Mouse (Mus musculus) c-Kit-positive CD71-positive TER-119-positive erythroid progenitor cells, embryonic 14.5 days (primary cell): ENCODE results near the gene Mtmr4.

Source experiments
- DNase-seq: peaks from one replicate; pipeline ENCODE4 v3.0.0-alpha.2; 2013; ENCODE audit warnings: low spot score

Mtmr4 gene

DNA sequence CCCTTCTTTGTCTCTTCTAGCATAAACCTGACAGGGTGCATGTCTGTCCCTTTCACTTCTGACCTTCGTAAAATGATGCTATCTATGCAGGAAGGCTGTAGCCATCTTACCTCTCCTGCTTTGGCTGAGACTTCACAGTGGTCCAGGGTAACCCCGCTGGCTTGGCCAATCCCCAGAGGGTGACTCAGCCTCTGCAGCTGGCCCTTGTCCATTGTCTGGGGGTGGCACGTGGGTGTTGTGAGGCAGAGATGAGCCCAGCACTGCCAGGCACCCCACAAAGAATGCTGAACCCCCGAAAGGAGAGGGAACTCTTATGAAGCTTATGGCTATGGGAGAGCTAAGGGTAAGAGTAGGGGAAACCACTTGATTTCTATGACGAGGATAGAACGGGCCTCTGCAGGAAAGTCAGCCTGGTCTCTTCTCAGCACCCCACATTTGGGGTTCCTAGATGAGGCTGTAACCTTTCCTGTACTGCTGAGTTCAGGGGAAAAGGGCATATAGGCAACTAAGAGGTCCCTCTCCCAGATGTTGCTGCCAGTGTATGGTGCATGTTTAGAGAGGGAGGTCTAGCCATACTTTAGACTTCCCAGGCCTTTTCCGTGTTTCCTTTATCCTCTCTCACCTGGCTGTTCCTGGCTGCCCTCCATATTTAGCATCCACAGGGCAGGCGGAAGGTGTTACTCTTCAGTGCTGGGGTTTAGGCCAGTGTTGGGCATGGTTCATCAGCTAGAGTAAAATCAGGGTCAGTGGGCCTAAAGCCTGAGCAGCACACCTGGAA is 9.8 kb upstream of the Mtmr4 start:
- DNase-seq, result no peak

DNA sequence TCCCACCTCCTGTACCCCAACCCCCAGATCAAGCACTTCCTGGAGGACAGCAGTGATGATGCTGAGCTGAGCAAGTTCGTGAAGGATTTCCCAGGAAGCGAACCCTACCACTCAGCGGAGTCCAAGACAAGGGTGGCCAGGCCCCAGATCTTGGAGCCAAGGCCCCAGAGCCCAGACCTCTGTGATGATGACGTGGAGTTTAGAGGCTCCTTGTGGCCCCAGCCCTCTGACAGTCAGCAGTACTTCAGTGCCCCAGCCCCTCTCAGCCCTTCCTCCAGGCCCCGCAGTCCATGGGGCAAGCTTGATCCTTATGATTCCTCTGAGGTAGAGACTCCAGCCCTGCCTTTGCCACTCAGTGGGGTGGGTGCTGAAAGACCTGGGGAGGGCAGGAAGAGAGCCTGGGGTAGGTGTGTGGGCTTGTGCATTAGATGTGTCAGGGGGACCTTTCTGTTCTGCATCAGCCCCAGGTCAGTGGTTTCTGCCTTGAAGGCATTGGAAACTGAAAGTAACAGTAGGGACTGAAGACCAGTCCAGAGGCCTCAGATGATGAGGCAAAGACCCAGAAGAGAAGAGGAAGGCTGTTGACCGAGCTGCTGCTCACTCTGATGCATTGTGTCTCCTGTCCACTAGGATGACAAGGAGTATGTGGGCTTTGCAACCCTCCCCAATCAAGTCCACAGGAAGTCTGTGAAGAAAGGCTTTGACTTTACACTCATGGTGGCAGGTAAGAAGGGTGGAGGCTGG is 8.5 kb upstream of the Mtmr4 start:
- no peak for DNase-seq

DNA sequence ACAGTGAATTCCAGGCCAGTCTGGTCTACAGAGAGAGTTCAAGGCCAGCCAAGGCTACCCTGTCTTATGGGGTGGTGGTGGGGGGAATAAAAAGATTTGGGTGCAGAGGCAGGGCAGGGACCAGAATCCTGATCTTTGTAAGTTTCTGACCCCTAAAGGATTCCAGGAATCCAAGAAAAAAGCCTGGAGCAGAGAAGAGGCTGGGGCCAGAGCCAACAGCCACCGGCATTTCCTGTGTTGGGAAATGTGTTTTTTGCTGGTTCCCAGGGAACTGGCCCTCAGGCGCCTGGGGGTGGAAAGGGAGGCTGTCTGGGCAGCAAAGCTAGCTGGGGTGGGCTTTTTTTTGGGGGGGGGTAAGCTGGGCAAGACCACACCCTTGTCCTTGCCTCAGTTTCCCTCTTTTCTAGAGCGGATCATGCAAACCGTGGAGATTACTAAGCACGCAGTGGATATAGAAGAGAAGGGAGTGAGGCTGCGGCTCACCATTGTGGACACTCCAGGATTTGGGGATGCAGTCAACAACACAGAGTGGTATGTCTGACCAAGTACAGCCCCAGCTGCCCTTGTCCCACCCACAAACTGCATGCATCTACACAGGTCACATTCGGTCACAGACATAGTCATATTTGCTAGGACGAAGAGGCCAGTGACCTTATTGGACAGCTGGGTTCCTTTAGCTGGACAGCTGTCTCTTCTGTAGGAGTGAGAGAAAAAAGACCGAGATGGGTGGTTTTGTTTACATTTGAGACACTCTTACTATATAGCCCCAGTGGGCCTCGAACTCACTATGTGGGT is 7.1 kb upstream of the Mtmr4 start:
- no peak for DNase-seq

DNA sequence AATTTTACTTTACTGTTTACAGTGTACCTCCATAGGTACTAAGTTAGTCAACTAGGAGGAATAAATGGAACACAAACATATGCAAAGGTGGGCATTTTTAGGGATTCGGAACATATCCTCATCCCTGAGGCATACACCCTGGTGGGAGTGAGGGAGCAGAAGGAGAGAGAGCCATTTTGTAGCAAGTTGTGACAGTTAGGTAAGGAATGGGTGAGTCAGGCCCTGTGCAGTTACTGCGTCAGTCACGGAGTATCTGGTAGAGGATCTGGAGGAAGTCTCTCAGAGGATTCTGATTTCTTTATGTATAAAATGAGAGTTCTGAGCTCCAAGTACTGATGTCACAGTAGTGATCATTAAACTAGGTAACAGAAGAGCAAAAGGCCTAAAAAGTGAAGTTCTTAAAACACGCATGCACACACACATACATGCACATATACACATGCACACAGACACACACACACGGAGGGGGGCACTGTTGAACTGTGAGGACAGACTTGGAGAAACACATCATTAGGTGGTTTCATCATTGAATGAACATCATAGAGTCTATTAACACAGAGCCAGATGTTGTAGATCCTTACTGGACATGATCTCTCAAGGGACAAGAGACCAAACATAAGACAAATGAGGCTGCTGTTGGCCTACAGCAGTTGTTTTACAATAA is 4.6 kb upstream of the Mtmr4 start:
- no peak for DNase-seq

DNA sequence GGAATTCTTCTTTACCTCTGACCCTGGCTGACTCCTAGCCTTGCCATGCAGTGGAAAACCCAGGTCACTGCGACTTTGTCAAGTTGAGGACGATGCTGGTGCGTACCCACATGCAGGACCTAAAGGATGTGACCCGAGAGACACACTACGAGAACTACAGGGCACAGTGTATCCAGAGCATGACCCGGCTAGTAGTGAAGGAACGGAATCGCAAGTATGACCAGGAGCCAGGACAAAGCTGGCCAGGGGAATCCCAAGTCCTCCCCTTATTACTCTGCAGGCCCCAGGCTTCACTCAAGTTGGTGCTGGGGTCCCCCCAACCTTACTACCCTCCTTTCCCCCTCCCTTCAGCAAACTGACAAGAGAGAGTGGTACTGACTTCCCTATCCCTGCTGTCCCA is 2.4 kb upstream of the Mtmr4 start:
- DNase-seq, result no peak

DNA sequence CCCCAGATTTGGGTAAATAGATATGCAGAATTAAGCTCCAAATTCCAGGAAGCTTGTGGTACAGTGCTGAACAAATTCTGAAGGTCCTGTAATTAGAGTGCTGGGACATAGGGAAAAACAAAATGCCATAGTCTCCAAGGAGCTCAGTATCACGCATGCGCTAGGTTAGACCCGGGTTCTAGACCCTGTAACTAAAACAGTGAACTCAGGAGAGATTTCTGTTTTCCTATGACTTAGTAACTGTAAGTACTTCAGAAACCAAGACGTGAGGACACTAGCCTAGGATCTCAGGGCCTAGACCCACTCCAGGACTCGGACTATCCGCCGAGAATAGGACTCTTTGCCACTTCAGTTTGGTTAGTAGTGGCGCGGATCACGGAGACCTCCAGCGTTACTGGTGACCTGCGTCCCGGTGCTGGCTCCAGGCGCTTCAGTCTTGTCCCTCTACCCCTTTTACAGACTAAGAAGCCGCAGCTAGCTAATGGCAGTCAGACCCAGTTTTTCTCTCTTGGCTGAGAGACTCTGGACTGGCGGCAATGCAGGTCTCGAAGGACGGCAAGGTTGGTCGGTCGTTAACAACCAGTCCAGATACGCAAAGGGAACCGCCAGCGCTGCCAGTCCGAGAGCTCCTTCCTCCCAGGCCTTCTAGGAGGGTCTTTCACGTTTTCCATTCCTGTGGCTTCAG is 979 bp upstream of the Mtmr4 start:
- peak; percentile 34 for DNase-seq

DNA sequence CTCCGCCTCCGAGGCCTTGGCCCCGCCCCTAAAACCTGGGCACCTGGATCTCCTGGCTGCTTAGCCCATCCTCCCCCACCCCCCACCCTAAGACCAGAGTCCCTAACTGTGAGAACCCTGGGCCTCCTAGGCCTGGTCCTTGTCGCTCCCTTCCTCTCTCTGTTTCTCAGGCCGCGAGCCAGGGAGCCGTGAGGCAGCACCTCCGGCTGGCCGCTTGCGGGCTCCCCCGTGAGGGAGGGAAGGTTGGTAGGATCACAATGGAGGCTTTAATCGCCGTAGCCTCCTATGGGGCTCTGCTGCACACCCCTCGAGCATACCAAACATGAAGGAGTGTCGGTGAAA is 363 bp downstream of the Mtmr4 start:
- DNase-seq, result no peak

DNA sequence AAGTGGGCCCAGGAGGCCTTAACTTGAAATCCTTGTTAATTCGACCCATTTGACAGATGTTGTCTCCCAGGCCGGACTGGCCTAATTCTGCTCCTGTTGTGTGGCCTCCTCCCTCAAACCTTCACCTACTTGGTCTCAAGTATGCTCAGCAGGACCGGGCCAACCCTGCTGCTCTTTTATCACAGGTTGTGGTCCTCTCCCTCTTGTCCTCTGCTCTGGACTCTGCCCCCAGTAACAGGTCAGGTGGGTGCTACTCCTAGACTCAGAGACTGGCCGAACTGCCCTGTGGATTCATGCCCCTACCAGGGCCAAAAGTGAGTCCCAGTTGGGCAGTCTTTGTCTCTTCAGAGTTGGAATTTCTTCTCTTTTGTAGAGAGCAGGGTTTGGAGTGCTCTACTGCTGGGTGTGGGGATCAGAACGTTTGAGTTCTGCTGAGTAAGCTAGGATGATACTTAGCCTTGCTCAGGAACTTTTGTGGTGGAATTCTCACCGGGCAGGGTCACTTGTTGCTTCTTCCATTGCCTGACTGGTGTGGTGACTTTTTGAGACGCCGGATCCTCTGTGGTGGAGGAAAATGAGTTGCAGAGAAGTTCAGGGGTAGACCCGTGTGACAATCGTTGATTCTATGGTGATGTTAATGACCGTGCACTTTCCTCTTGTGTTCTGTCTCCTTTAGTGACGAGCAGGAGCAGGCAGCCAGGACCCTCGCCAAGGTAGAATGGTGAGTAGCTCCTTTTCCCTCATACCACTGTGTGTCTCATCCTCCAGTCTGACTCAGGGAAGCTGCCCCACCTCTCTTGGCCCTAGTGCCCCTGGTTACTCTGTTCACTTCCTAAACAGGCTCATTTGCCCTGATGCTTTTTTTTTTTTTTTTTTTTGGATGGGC is 994 bp downstream of the Mtmr4 start:
- no peak for DNase-seq

DNA sequence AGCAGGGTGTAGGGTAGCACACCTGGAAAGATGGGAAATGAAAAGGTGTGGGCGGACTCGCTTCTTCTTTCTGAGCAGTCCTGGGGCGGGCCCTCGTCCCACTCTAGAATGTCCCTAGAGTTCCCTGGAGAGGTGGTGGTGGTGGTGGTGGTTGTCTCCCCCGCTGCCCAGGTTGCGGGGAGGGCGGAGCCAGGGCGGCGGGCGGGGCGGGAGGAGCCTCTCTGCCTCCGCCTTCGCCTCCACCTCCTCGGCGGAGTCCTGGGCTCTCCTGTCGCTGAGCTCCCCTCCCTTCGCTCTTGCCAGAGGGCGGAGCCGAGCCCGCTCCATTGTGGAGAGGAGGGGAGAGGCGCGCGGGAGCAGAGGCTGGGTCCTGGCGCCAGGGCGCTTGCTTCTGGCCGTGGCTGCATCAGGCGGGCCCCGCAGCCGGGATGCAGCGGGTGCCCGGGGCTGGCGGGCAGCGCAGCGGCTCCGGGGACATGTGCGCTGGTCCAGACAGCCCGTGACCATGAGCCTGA is 3.4 kb downstream of the Mtmr4 start:
- DNase-seq, result peak; percentile 84

DNA sequence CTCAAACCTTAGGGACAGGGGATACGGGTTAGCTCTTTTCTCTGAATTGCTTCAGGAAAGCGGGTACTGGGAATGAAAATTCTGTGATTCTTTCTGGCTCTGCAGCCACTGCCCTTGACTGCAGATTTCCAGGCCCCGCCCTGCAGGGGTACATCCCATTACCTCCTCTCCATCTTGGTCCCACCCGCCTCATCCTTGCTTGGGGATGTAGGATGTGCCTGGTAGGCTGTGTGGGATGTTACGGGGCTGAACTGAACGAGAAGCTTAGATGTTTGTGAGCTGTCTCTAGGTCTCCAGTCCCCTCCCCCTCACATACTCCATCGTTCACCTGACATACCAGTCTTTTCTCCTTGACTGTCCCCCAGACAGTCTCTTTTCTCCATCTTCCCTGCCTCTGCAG is 4.0 kb downstream of the Mtmr4 start:
- DNase-seq, result no peak

DNA sequence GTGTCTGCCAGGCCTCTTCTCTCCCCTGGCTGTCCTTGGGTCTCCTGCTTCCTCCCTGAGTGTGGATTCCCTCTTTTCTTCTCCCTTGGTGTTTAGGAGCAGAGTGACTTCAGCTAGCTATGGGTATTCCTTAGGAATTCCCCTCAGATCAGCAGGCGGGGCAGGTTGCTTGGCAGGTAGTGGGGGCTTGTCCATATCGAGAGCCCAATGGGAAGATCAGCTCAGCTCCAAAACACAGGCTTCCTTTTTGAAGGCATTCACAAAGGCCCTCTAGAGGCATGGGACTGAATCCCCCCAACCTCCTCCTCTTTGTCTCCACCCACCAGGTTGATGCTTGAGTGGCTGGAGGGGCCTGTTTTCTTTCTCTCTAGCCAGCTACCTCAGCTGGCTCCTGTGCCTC is 4.5 kb downstream of the Mtmr4 start:
- DNase-seq, result no peak

DNA sequence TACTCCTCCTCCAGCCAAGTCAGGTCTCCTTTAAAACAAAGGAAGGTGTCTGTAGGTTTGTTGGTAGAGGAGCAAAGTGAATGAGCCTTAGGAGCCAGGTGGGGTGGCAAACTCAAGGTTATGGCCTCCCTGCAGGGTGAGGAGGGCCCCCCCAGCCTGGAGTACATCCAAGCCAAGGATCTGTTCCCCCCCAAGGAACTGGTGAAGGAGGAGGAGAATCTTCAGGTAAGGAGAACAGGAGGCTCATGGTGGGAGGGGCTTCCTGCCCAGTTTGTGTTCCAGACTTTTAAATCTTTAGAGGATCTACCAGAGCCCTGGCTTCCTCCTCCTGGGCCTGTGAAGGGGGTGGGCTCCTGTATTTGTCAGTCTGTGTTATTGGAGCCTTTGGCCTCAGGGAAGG is 5.1 kb downstream of the Mtmr4 start:
- no peak for DNase-seq

DNA sequence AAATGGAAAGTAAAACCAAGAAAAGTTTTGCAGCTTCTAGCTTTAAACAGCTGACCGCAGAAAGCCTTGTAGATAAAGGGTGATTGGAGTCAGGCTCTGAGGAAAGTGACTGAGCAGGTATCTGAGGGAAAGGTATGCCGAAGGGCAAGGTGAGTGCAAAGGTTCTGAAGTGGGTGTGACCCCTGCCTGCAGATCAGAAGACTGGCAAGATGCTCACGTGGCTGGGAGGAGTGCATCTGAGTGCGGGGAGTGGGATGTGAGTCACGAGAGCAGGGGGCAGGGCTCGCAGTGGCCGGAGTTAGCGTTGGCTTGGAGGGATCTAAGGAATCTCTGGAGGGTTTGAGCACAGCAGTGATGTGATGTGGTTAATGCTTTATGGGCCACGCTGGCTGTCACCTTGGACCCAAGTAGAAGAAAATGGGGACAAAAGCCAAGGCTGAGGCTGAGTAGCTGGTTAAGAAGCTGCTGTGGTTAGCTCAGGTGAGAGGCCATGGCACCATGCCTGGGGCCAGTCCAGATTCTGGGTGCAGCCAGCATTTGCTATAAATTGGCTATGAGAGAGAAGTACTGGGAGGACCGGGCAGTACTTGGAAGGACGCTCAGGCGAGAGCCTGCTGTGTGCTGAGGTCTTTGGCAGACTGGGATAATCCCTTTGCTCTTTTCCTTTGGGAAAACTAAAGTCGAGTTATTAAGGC is 7.6 kb downstream of the Mtmr4 start:
- no peak for DNase-seq

DNA sequence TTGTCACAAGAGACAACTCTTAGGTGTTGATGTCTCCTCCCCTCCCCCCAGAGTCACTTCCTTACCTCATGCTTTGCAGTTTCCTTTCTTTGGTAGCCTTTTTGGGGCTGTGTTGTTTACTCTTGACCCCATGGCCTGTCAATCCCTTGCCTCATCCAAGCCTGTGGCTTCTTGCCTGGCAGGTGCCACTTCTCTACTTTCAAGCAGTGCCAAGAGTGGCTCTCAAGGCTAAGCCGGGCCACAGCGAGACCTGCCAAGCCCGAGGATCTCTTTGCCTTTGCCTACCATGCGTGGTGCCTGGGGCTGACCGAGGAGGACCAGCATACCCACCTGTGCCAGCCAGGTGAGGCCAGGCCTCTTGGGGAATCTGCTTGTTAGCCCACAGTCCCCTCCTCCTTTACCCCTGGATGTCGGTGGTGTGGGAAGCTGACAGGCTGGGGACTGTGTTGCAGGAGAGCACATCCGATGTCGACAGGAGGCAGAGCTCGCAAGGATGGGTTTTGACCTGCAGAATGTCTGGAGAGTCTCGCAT is 8.4 kb downstream of the Mtmr4 start:
- no peak for DNase-seq

DNA sequence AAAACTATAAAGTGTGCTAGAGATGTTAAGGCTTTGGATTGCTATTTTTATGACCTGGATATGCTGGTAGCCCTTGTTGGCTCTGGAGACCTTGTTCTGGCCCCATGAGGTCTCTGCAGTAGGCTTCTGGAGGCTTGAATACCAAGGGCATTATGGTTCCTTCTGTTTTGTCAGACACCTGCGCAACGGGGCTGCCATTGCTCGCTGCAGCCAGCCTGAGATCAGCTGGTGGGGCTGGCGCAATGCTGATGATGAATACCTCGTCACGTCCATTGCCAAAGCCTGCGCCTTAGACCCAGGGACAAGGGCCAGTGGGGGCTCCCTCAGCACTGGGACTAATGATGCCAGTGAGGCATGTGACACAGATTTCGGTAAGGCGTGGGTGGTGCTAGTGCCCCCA is 10.3 kb downstream of the Mtmr4 start:
- DNase-seq, result no peak

DNA sequence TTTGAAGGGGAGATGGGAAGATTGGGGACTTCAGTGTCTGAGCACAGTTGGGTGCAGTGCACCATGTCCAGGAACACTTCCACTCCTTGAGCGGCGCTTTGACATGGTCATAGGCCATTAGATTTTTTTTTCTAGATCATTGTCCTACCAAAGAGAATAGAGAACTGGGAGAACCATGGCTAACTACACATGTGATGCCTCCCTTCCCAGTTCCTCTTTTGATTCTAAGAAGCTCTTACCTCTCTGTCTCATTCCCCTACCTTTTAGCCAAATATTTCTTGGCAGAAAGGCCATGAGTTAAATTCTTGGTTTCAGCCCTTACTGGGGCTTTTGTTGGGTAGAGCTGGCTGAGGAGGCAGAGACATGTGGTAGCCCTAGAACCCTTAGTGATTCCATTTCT is 11.6 kb downstream of the Mtmr4 start:
- DNase-seq, result no peak

DNA sequence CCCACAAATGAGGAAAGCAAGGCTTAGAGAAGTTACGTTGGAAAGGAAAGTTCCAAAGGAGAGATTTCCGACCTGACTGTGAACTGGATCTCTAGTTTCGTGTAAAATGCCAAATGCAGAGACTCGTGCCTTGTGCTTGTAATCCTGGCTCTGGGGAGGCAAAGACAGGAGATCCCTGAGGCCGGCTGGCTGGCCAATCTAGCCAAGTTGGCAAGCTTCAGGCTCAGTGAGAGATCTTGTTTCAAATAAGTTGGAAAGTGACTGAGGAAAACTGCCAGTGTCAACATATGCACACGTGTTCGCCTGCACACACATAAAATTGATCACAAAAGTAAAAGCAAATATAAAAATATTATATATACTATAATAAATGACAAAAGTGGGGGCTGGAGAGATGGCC is 17.3 kb downstream of the Mtmr4 start:
- DNase-seq, result no peak

DNA sequence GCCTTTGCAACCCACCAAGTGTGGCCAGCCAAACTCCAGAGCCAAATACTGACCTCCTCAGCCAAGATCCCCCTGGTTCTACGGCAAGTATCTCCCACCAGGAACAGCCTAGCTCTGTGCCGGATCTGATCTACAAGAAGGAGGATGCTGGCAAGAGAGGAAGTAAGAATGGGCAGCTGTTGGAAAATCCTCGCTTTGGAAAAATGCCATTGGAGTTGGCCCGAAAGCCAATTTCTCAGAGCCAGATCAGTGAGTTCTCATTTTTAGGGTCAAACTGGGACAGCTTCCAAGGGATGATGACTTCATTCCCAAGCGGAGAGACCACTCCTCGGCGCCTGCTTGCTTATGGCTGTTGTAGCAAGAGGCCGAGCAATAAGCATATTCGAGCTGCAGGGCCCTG is 19.6 kb downstream of the Mtmr4 start:
- no peak for DNase-seq

DNA sequence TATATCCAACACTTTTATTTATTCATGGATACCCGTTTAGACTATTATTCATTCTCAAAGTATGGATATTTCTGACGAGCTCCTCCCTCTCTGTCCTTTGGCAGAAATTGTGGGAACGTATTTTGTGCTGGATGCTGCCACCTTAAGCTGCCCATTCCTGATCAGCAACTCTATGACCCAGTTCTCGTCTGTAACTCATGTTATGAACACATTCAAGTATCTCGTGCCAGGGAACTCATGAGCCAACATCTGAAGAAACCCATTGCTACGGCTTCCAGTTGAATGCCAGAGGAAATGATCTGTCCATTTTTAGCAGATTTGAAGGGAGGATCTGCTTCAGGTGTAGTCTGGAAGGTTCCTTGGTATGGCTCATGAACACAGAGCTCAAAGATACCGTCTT is 22.0 kb downstream of the Mtmr4 start:
- DNase-seq, result no peak

DNA sequence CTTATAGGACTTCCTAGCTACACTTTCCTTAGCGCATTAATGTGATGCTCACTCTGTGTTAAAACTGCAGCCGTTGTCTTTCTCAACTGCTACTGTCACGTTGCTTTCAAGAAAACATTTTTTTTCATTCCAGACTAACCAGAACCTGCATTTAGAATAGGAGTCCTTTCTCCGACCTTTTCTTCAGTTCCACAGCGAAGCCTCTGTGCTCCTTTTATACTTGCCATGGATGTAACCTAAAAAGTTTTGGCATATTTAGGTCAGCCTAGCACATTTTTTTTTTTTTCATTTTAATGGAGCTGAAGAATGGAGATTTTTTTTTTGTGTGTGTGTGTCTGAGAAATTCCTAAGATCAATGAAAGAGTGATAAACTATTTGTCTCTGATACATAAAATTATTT is 23.6 kb downstream of the Mtmr4 start:
- DNase-seq, result no peak
